Mouse (Mus musculus) kidney, embryonic 14.5 days (tissue): ENCODE data around the gene Man2c1. TPM values are rescaled to one million over a fixed set of nuclear protein-coding genes. Genes with fewer than 3 reads are reported as not detected.

Source experiments
- ATAC-seq: fragments of 200-750 bp; cut with Nextera tagmentation; 2 replicates; pipeline ENCODE4 v1.8.0; 2017; ENCODE audit warnings: moderate number of reproducible peaks, mild to moderate bottlenecking, moderate TSS enrichment, moderate library complexity; ENCODE audit not compliant: low FRiP score, low TSS enrichment
- H3K27ac ChIP-seq: fragments of 300-500 bp; sonication (generic); 2 replicates; pipeline ENCODE4 v1.5.1; 2014; ENCODE audit warnings: low read depth, mild to moderate bottlenecking, low read length, moderate library complexity, mixed read lengths
- H3K27me3 ChIP-seq: fragments of 300-500 bp; sonication (generic); 2 replicates; pipeline ENCODE4 v1.6.1; 2014; ENCODE audit warnings: mild to moderate bottlenecking, low read length; ENCODE audit not compliant: control insufficient read depth, insufficient read depth
- H3K36me3 ChIP-seq: fragments of 300-500 bp; sonication (generic); 2 replicates; pipeline ENCODE4 v1.6.1; 2014; ENCODE audit warnings: low read length, mixed read lengths; ENCODE audit not compliant: control insufficient read depth, insufficient read depth
- H3K4me1 ChIP-seq: fragments of 300-500 bp; sonication (generic); 2 replicates; pipeline ENCODE4 v1.6.1; 2014; ENCODE audit warnings: low read length, mixed read lengths; ENCODE audit not compliant: control insufficient read depth, insufficient read depth
- H3K4me2 ChIP-seq: fragments of 300-500 bp; sonication (generic); replicated peaks from 2 replicates; pipeline ENCODE4 v1.6.1; 2014; ENCODE audit warnings: low read depth, mild to moderate bottlenecking, low read length
- H3K4me3 ChIP-seq: fragments of 300-500 bp; sonication (generic); 2 replicates; pipeline ENCODE4 v1.5.1; 2014; ENCODE audit warnings: mild to moderate bottlenecking, low read length
- H3K9ac ChIP-seq: fragments of 300-500 bp; sonication (generic); 2 replicates; pipeline ENCODE4 v1.6.1; 2014; ENCODE audit warnings: low read depth, mild to moderate bottlenecking, low read length, moderate library complexity
- H3K9me3 ChIP-seq: fragments of 300-500 bp; sonication (generic); 2 replicates; pipeline ENCODE4 v1.6.1; 2016; ENCODE audit warnings: low read length; ENCODE audit not compliant: control insufficient read depth
- WGBS: fragments of 180-500 bp; shearing (Covaris S2); extraction: QIAGEN DNeasy Blood & Tissue Kit; methylation state at CpG from one replicate; pipeline ENCODE4 v1.1.7; 2014; 5-methylcytosine and 5-hydroxymethylcytosine counted together
- polyA plus RNA-seq: library from polyadenylated mRNA; unstranded; fragments of >200 nt; fragmentation: Nextera tagmentation; extraction: Ambion mirVana; gene quantifications from 2 replicates; pipeline ENCODE4 v1.2.1, GENCODE M21; 2014

The Man2c1 gene
- polyA plus RNA-seq = 28.5 and 38.7 TPM in 2 replicates

GRCm38 (mm10) chr9:57130577-57131433 is at the start of gene Man2c1:
Gene Man2c1, plus strand, starts transcription at chr9:57130690.
- no peaks in the 10 kb centered on the region for H3K9me3 ChIP-seq
- peak within 1 kb of the TSS; percentile 78 for H3K4me3 ChIP-seq
- under 1% methylated on average over 53 of the region's 58 CpGs for WGBS
- H3K27me3 ChIP-seq = no peaks in the 10 kb centered on the region
- H3K36me3 ChIP-seq = peaks cover 42% of the 10 kb centered on the region
- H3K4me2 ChIP-seq = peak within 1 kb of the TSS; percentile 90
- H3K27ac ChIP-seq = peak within 1 kb of the TSS; percentile 97
- peak; percentile 92 for ATAC-seq
- H3K4me1 ChIP-seq = peaks cover 7% of the 10 kb centered on the region
- H3K9ac ChIP-seq = peak within 1 kb of the TSS; percentile 86

GRCm38 (mm10) chr9:57082236-57082635 is 48.3 kb upstream of the Man2c1 start:
- no peaks in the 10 kb centered on the region for H3K9me3 ChIP-seq
- H3K27ac ChIP-seq = no peak overlapping the region
- no peak overlapping the region for H3K4me2 ChIP-seq
- WGBS = 83% methylated on average over 3 of the region's 3 CpGs
- H3K36me3 ChIP-seq = peaks cover 11% of the 10 kb centered on the region; the same call in 1 of the 2 replicates
- H3K27me3 ChIP-seq = no peaks in the 10 kb centered on the region
- no peak overlapping the region for H3K9ac ChIP-seq
- ATAC-seq = no peak
- H3K4me1 ChIP-seq = 0 out of 2 replicates have a peak, but pooled peaks cover 4% of the 10 kb centered on the region
- no peak overlapping the region for H3K4me3 ChIP-seq

GRCm38 (mm10) chr9:57117261-57117755 is 13.2 kb upstream of the Man2c1 start:
- ATAC-seq = no peak
- Histone ChIP-seq H3K4me3 (no peak overlapping the region), H3K9ac (no peak overlapping the region), H3K4me1 (no peaks in the 10 kb centered on the region), H3K4me2 (no peak overlapping the region), H3K27ac (no peak overlapping the region), H3K27me3 (no peaks in the 10 kb centered on the region), H3K9me3 (no peaks in the 10 kb centered on the region), H3K36me3 (peaks cover 89% of the 10 kb centered on the region)
- 89% methylated on average over 13 of the region's 13 CpGs for WGBS

GRCm38 (mm10) chr9:57129641-57130040 is 849 bp upstream of the Man2c1 start:
- peak overlapping the region; percentile 90 for H3K4me2 ChIP-seq
- peaks cover 7% of the 10 kb centered on the region for H3K4me1 ChIP-seq
- peak overlapping the region; percentile 78; the same call in 1 of the 2 replicates for H3K4me3 ChIP-seq
- H3K27me3 ChIP-seq = no peaks in the 10 kb centered on the region
- peaks cover 45% of the 10 kb centered on the region for H3K36me3 ChIP-seq
- no peak overlapping the region for H3K27ac ChIP-seq
- no peak overlapping the region for H3K9ac ChIP-seq
- ATAC-seq = no peak
- no peaks in the 10 kb centered on the region for H3K9me3 ChIP-seq

- 86% methylated on average over 6 of the region's 6 CpGs for WGBS
- H3K27me3 ChIP-seq = no peaks in the 10 kb centered on the region
- no peaks in the 10 kb centered on the region for H3K4me1 ChIP-seq
- no peak overlapping the region for H3K4me3 ChIP-seq
- no peak for ATAC-seq
- H3K27ac ChIP-seq = no peak overlapping the region
- no peaks in the 10 kb centered on the region for H3K9me3 ChIP-seq
- H3K4me2 ChIP-seq = no peak overlapping the region
- no peak overlapping the region for H3K9ac ChIP-seq
- peaks cover 65% of the 10 kb centered on the region for H3K36me3 ChIP-seq
Observed at GRCm38 (mm10) chr9:57137246-57137645, 6.8 kb downstream of the Man2c1 start.

GRCm38 (mm10) chr9:57137777-57138176 is 7.3 kb downstream of the Man2c1 start:
- H3K9me3 ChIP-seq = no peaks in the 10 kb centered on the region
- WGBS = 86% methylated on average over 9 of the region's 9 CpGs

GRCm38 (mm10) chr9:57138507-57138906 is 8.0 kb downstream of the Man2c1 start:
- no peaks in the 10 kb centered on the region for H3K4me1 ChIP-seq
- H3K9me3 ChIP-seq = no peaks in the 10 kb centered on the region
- H3K27me3 ChIP-seq = no peaks in the 10 kb centered on the region
- ATAC-seq = no peak
- H3K4me2 ChIP-seq = no peak overlapping the region
- 95% methylated on average over 6 of the region's 6 CpGs for WGBS
- peaks cover 76% of the 10 kb centered on the region for H3K36me3 ChIP-seq
- H3K9ac ChIP-seq = no peak overlapping the region
- no peak overlapping the region for H3K27ac ChIP-seq
- no peak overlapping the region for H3K4me3 ChIP-seq

More at GRCm38 (mm10) chr9:57137777-57138176, 7.3 kb downstream of the Man2c1 start:
- Histone ChIP-seq H3K36me3 (peaks cover 71% of the 10 kb centered on the region), H3K27ac (no peak overlapping the region), H3K4me1 (no peaks in the 10 kb centered on the region), H3K4me2 (no peak overlapping the region), H3K9ac (no peak overlapping the region), H3K4me3 (no peak overlapping the region), H3K27me3 (no peaks in the 10 kb centered on the region)
- ATAC-seq = no peak

GRCm38 (mm10) chr9:57139110-57139509 is 8.6 kb downstream of the Man2c1 start:
- ATAC-seq = no peak
- Histone ChIP-seq H3K4me1 (no peaks in the 10 kb centered on the region), H3K4me3 (no peak overlapping the region), H3K27ac (no peak overlapping the region), H3K9ac (no peak overlapping the region), H3K4me2 (no peak overlapping the region), H3K27me3 (no peaks in the 10 kb centered on the region), H3K36me3 (peaks cover 76% of the 10 kb centered on the region), H3K9me3 (no peaks in the 10 kb centered on the region)
- 94% methylated on average over 9 of the region's 9 CpGs for WGBS

- WGBS = 91% methylated on average over 5 of the region's 5 CpGs
- ATAC-seq = no peak
- H3K36me3 ChIP-seq = peaks cover 78% of the 10 kb centered on the region
Observed at GRCm38 (mm10) chr9:57139571-57139970, 9.1 kb downstream of the Man2c1 start.

More at GRCm38 (mm10) chr9:57139571-57139970, 9.1 kb downstream of the Man2c1 start:
- no peak overlapping the region for H3K27ac ChIP-seq
- H3K9ac ChIP-seq = no peak overlapping the region
- no peaks in the 10 kb centered on the region for H3K4me1 ChIP-seq
- H3K27me3 ChIP-seq = no peaks in the 10 kb centered on the region
- H3K4me3 ChIP-seq = no peak overlapping the region
- H3K9me3 ChIP-seq = no peaks in the 10 kb centered on the region
- no peak overlapping the region for H3K4me2 ChIP-seq
